Mouse (Mus musculus) mesoderm, embryonic 11.5 days (tissue): Measurements from ENCODE around the gene Ptprj.
"Not testable (repeated sequence)": the region's sequence is repeated elsewhere in the genome, so short reads cannot be mapped to it uniquely, and the experiment has no call there.

Experiments
- DNase-seq: peaks from one replicate; pipeline ENCODE4 v3.0.0-alpha.2; 2012; ENCODE audit warnings: low read depth, low spot score

Gene Ptprj

DNA sequence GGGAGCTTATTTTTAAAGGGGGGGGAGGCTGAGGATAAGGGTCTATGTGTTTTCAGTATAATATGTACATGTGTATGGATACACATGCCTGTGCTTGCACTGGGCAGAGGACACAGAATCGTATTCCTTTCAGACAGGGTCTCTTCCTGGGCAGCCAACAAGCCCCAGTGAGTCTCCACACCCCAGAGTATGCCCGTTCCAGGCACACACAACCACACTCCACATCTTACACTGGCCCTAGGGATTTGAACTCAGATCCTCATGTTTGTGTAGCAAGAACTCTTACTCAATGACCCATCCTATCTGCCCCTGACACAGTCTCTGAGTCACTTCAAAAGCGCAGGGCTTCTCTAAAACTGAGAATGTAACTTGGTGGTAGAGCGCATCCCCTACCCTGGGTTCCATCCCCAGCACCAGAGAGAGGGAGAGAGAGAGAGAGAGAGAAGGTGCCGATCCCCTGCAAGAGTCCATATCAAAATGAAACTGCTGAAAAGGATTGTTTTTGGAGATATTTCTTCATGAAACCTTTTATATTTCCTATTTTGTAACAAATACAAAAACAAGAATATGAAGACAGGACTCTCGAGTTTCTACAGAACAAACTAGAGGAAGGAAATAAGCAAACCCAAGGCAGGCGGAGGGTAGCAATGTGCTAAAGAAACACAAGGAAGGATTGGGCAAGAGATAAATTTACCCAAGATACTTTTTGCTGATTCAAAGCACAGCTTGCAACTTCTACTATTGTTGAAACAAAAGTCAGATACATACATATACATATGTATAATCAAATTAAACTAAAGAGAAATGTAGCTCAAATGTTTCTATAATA, 2.8 kb downstream of the Ptprj start:
- no peak for DNase-seq

DNA sequence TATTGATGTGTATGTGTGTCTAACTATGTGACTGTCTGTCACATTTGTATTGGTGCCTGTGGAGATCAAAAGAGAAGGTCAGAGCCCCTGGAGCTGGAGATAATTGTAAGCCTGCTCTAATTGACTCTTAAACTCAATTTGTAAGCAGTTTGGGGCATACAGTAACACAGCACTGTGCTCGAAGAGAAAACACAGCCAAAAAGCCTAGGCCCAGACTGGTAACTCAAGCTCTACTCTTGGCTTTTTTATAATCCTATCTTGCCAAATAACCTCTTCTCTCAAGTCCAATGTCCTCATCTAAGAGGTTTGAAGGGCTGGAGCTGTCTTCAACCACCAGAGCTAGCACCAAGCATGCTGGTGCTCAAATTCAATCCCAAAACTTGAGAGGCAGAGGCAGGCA, 3.5 kb downstream of the Ptprj start:
- no peak for DNase-seq

DNA sequence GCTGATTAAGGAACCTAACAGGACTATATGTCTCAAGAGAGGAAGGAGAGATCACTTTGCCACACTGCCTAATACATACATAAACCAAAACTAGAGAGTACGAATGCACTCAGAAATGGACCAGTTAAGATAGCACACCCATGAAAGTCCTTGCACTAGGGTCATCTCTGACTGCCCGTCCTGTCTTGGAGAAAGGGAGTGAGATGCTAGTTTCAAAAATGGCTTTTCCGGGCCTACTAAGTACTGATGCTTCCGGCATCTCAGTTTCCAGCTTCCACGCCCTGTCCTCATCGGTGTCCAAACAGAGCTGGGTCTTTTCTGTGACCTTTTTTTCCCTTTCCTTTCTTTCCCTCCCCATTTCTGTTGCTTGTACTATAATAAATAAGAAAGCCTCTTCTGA, 4.0 kb downstream of the Ptprj start:
- no peak for DNase-seq

DNA sequence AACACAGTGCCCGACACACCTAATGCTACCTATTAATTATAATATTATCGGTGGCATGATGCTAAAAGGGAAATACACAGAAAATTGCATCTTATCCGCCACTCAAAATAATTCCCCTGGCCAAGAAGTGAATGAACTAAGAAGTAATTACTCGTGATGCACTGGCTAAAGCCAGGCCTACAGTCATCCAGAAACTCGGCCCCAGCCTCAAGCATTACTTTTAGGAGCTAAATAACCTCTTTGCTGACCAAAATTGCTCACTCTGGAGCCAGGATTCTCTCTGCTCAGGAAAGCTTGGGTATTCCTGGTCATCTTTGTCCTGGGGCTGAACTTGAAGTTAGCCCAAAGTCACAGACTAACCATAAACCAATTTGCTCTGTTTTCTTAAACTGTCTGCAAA, 4.7 kb downstream of the Ptprj start:
- no peak for DNase-seq

DNA sequence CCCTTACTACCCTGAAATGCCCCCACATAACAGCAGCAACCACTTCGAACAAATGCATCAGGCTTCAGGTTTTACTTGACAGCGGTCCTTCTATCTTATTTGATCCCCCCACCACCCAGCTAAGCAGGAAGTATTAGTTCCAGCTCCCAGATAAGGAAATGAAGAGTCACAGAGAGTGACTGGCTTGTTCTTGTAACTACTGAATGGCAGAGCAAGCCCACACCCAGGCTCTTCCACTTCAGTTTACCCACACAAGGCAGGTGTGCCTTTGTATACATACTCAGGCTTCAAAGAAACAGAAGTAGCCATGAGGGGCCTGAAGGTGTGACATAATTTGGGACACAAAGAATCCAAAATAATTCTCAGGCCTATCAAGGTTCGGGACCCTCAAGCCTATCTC, 5.3 kb downstream of the Ptprj start:
- DNase-seq, result no peak

DNA sequence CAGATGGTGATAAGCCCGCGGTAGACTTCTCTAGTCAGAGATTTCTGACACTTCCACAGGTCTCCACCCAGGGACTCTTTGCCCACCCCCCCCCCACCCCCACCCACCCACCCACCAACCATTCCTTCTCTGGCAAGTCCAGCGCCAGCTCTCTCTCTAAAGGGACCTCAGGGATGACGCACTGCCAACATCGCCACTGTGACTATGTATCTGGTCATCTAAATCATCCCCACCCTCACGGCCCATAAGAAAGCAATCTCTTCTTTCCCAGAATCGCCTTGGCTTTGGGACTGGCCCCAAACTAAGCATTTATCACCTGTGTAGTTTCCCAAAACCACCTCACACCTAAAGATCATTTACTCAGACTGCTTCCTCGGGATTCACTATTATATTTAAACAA, 5.9 kb downstream of the Ptprj start:
- DNase-seq, result no peak

DNA sequence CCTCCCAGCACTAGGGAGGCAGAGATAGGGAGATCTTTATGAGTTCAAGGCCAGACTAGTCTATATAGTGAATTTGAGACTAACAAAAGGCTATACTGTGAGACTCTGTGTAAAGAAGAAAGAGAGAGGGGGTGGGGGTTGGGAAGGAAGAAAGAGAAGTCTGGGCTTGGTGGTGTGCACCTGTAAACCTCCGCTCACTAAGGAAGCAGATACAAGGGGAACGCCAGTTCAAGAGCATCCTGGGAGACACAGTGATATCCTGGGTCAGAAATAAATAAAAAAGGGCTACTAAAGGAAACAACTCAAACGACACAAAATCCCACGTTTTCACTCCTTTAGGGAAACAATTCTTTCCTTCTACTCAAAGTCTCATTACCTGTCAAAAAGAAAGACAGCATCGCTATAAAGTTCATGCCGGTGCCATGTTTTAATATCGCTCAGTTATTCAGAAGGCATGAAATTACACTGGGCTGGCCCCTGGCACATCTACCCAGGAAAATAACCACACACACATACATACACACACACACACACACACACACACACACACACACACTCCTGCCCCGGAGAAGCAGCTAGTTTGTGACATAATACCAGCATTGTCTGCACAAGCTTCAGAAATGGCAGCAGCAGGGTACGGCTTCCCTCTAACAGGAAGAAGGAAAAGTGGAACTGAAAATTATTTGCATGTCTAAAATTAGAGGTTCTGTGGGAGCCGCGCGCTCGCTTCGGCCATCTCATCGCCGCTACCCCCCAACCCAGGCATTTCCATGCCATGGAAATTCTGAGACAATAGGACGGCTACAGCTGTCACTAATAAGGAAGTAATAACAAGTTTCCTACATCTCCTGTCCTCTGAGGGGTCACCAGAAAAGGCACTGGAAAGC, 6.6 kb downstream of the Ptprj start:
- DNase-seq, result no peak

DNA sequence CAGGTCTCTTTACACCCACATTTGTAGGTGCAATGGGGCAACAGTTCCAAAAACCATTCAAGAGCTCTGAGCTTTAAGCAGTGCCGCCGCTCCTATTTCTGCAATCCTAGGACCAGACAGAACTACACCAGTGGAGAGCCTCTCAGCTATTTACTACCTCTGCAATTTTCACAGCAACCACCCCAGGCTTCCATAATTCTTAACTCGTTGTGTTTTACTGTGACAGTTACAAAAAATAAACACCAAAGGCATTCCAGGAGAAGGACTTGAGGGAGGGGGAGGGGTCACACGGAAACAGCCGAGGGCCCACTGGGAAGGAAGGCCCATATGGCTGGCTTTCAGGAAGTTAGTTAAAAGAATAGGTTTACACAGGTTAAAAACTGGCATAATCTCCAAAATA, 8.3 kb downstream of the Ptprj start:
- no peak for DNase-seq

DNA sequence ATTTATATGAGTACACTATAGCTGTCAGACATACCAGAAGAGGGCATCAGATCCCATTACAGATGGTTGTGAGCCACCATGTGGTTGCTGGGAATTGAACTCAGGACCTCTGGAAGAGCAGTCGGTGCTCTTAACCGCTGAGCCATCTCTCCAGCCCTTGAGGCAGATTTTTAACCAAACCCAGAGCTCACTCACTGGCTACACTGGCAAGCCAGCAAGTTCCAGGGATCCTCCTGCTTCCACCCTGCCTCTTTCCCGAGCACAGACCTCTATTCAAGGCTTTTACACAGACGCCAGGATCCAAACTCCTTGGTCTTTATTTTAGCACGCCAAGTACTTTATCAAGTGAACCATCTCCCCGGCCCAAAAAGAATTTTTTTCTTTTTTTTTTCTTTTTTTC, 9.0 kb downstream of the Ptprj start:
- DNase-seq, result not testable (repeated sequence)

DNA sequence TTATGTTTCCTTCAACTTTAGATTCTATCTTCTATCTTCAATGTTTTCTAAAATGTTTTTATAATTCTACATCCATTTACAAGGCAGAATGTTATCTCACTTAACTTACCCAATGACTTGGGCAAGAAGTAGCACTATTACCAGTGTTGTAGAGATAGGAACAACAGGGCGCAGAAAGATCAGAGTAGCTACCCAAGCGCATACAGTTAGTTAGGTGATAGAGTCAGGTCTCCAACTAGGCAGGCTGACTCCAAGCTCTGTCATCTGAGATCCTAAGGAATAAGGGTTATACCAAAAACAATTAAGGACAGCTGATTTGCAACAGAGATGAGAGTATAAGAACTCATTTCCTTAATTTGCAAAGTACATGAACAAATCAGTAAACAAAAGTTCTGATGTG, 9.6 kb downstream of the Ptprj start:
- DNase-seq, result no peak

DNA sequence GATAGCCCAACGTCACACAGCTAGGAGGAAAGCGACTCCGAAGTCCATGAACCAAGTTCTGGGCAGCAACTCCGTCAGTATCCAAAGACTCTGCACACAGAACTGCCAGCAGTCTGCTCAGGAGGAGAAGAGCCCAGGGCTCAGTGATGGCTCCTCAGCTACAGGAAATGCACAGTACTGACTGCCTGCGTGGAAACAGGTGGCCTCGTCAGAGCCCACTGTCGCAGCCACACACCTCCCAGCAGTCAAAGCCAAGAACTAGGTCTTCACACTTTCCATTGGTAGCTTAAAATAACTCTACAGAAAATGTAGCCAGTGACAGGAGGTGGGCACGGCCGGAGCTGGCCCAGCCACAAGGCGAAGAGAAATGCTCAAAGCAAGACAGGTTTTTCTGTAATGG, 10.2 kb downstream of the Ptprj start:
- DNase-seq, result no peak

DNA sequence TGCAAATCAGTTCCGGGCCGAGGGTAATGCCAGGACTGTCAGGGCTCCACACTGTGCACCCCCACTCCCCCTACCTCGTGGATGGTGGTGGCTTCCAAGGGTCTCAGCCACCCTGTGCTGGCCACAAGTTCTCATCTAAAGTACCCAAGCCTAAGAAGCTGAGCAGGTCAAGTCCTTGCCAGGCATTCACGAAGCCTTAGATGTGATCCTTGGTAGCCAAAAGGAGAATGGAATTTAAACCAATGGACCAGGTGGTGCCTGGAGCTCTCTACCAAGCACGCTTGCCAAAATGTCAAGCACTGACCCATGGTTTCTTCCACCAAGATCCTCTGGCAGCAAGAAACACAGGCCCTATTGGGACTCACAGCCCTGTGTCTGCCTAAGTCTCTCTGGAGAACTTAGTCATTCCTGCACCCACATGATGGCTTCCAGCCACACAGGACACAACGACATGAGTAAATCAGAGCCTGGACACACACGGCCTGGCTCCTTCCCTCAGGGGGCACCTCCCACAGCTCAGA, 11.4 kb downstream of the Ptprj start:
- DNase-seq, result no peak

DNA sequence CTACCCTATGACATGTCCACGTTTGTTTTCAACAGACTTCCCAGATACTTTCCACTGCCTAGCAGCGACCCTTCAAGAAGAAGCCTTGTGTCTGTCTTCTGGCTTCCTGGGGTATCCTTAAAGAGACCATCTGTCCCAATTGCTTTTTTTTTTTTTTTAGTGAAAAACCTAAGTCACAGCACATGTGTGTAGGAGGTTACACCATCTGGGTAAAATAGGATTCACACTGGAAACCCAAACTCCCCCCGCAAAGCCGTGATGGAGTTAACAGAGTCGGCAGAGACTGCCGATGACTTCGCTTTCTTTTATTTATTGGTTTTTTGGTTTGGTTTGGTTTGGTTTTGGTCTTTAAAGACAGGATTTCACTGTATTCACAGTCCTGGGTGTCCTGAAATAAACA, 12.4 kb downstream of the Ptprj start:
- DNase-seq, result no peak

DNA sequence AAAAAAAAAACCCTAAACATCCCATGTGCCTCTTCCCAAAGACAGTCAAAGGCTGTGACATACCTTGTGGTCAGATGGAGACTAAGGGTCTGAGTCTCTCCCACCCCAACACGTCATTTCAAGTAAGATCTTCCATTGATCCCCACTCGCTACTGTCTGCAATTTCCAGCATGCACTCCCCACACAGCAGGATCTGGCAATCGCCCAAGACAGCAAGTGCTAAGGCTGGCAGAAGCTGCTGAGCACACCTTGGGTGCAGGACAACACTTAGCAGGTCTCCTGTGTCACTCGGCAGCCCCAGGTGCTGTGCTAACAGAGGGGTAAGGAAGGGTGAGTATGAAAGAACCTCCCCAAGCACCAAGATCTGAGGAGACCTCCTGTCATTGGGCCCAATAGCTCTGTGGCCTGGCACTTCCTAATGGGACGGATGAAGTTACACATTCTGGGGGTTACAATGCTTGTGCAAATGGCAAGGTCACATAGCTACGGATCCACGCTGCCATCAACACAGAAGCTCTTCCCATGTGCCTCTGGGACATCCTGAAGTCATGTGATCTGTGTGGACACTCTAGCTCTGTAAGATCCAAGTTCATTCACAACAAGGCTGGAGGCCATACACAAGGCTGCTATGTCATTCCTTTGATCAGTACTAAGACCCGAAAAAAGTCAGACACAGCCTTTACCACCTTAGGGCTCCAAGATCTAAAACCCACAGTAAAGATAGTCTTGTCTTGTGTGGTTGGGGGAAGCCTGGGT, 13.5 kb downstream of the Ptprj start:
- no peak for DNase-seq

DNA sequence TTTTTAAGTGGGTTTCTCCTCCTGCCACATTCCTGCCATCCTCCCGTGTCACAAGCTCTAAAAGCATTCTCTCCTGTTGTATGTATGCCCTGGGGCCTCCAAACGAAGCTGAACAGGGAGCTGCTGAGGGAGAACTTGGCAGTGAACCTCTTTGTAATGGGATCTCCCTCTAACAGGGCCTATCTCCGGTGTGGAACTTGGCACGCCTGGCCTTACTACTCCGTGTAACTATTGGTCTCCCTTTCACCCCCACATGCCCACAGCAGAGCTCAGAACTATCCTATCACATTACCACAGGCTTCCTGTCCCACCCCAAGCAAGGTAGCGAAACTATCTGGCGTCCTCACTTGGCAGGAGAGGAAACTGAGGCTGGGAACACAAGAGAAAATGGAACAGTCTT, 14.4 kb downstream of the Ptprj start:
- DNase-seq, result no peak

DNA sequence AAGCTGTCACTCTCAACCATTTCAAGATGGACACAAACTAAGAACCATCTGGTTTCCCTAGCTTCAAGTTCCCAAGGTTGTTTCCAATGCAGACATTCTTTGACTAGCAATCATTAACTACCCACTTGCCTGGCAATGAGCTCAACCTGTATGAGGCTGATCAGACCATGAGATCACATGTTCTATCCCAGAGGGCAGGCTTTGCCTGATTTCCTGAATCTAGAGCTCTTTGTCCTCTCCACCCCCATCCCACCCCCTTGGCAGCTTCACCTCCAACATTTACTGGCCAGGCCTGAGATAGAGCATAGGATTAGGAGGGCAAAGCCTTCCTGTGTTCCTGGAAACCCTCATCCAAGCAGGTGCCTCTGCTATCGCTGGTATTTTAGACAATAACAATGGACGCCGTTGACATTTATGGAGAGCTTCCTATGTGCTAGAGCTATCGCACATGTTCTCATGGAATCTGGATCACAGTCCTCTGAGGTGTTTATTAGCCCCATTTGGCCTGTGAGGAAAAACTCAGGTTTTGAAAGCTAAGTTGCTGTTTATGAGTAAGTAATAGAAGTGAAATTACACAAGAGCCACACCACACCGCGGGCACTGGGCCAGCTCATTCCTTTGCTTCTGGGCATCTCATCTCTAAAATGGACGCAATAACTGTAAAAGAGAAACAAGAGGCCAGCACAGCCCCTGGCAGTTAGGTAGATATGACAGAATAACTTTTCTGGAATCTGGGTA, 15.1 kb downstream of the Ptprj start:
- DNase-seq, result no peak

DNA sequence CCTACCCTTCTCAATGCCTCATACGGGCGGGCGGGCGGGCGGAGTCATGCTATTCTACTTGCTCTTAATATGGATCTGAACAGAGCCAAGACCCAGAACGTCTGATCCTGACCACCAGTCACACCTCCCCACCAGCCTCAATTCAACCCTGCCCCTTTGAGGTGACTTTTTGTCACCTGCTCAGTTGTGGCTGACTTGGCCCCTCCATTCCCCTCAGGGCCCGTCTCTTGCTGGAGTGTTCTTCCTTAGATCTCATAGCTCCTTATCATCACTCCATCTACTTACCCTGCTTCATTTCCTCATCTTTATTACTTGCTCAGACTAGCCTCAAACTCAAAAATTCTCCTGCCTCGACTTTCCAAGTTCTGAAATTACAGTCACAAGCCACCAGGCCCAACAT, 15.9 kb downstream of the Ptprj start:
- no peak for DNase-seq

DNA sequence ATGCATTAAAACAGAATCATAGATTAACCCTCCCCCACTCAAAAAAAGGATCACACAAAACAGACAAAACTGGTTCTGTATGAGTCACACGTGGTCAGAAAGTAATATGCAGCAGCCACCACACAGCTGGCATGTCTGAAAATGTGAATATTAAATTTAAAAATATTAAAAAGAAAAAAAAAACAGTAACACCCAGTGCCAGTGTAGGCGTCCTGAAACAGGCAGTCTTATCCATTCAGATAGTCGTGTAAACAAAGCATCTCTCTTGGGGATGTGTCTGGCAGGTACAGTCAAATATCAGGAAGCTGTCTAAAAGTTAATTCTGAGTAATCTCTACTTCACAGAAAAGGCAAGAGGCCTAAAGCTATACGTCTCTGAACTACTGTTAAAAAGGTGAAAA, 17.3 kb downstream of the Ptprj start:
- DNase-seq, result no peak

DNA sequence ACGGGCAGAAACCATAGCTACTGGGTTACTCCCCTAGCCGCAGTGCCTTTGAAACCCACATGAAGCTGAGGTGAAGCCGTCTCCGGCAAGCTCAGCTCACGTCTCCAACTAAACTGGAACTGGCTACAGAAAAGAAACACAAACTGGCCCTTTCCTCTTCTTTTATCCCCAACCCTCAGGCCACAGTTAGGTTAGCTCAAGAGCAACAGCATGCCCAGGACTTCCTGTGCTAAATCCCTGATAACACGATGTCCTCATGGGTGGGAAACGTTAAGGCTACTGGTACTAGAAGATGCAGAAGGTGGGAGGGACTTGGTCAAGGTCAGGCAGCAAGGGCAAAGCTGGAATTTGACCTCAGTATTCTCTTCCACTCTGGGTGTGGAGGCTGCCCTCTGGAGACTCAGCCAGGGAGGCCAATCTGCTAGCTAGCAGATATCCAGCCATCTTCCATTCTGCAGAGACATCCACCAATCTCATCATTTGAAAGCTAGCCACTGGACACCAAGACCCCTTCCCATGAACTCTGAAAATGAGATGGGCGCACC, 18.2 kb downstream of the Ptprj start:
- no peak for DNase-seq

DNA sequence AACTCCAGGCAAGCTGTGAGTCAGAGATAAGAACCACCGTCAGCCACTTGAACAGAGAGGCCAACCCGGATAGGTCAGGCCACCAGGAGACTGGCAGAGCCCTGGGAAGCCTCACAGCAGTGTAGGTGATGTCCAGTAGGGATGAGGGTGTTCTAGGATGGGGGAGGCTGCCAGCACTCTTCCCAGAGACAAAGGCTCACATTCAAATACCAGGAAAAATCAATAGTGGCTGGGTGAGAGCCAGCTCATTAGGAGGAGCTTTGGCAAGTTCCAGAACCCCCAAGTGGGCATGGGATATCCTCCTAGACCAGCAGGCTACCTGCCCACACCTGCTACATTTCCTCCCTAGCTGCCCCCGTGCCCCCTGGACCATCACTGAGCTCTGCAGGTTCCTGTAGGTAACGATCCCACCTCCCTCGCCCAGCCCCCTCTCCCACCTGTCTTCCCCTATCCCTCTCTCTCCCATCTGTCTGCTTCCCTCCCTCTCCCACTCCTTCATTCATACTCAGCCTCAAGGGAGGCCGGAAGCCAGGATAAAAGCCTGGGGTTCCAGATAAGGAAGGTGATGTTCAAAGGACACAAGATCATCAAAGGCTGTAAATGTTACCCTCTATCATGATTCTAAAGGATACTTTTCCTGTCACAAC, 20.1 kb downstream of the Ptprj start:
- no peak for DNase-seq
